Mouse (Mus musculus): ENCODE results near the gene Gfm1.

The Gfm1 gene

GRCm38 (mm10) chr3:67429999-67430380 lies at the start of gene Gfm1:
Gfm1 (plus strand) TSS chr3:67430096.
- DNase-seq (ENCODE audit: extremely low read depth, low read depth, low spot score), result peak; percentile 10

- no peak for DNase-seq (ENCODE audit: extremely low read depth, low read depth, low spot score)
Observed at GRCm38 (mm10) chr3:67429338-67429998, 428 bp upstream of the Gfm1 start.

GRCm38 (mm10) chr3:67434011-67434410 lies 4.1 kb downstream of the Gfm1 start:
- no peak for DNase-seq (ENCODE audit: extremely low read depth, low read depth, low spot score)

- no peak for DNase-seq (ENCODE audit: extremely low read depth, low read depth, low spot score)
Observed at GRCm38 (mm10) chr3:67447143-67447542, 17.2 kb downstream of the Gfm1 start.

- DNase-seq (ENCODE audit: extremely low read depth, low read depth, low spot score), result no peak
Observed at GRCm38 (mm10) chr3:67449660-67450059, 19.8 kb downstream of the Gfm1 start.

GRCm38 (mm10) chr3:67450601-67451210 lies 20.8 kb downstream of the Gfm1 start:
- no peak for DNase-seq (ENCODE audit: extremely low read depth, low read depth, low spot score)

- DNase-seq (ENCODE audit: extremely low read depth, low read depth, low spot score), result no peak
Observed at GRCm38 (mm10) chr3:67459881-67460280, 30.0 kb downstream of the Gfm1 start.

GRCm38 (mm10) chr3:67462015-67462414 lies 32.1 kb downstream of the Gfm1 start:
- DNase-seq (ENCODE audit: extremely low read depth, low read depth, low spot score), result no peak

- no peak for DNase-seq (ENCODE audit: extremely low read depth, low read depth, low spot score)
Observed at GRCm38 (mm10) chr3:67462578-67462977, 32.7 kb downstream of the Gfm1 start.

- peak; percentile 39 for DNase-seq (ENCODE audit: extremely low read depth, low read depth, low spot score)
Observed at GRCm38 (mm10) chr3:67463001-67463400, 33.1 kb downstream of the Gfm1 start.

- no peak for DNase-seq (ENCODE audit: extremely low read depth, low read depth, low spot score)
Observed at GRCm38 (mm10) chr3:67463450-67464372, 33.8 kb downstream of the Gfm1 start, which contains the start of gene Lxn. Lxn (minus strand) TSS chr3:67463926.

GRCm38 (mm10) chr3:67466576-67466975 lies 36.7 kb downstream of the Gfm1 start:
- no peak for DNase-seq (ENCODE audit: extremely low read depth, low read depth, low spot score)

- DNase-seq (ENCODE audit: extremely low read depth, low read depth, low spot score), result no peak
Observed at GRCm38 (mm10) chr3:67467281-67467680, 37.4 kb downstream of the Gfm1 start.

- DNase-seq (ENCODE audit: extremely low read depth, low read depth, low spot score), result no peak
Observed at GRCm38 (mm10) chr3:67471408-67472127, 41.7 kb downstream of the Gfm1 start.

GRCm38 (mm10) chr3:67473438-67473837 lies 43.5 kb downstream of the Gfm1 start:
- no peak for DNase-seq (ENCODE audit: extremely low read depth, low read depth, low spot score)

GRCm38 (mm10) chr3:67479806-67480205 lies 49.9 kb downstream of the Gfm1 start:
- no peak for DNase-seq (ENCODE audit: extremely low read depth, low read depth, low spot score)

GRCm38 (mm10) chr3:67482400-67482799 lies 52.5 kb downstream of the Gfm1 start:
- DNase-seq (ENCODE audit: extremely low read depth, low read depth, low spot score), result no peak

GRCm38 (mm10) chr3:67485233-67485632 lies 55.3 kb downstream of the Gfm1 start:
- no peak for DNase-seq (ENCODE audit: extremely low read depth, low read depth, low spot score)

GRCm38 (mm10) chr3:67490156-67490555 lies 60.3 kb downstream of the Gfm1 start:
- peak; percentile 61 for DNase-seq (ENCODE audit: extremely low read depth, low read depth, low spot score)

- DNase-seq (ENCODE audit: extremely low read depth, low read depth, low spot score), result no peak
Observed at GRCm38 (mm10) chr3:67492086-67492869, 62.4 kb downstream of the Gfm1 start.

Data from fat pad, adult 2 months (tissue).